In genomic region chr9:21767896-21768295, GRCm38 (mm10) we compare ENCODE assay signal across 8 mouse cellular contexts. TPM values are rescaled to one million over a fixed set of nuclear protein-coding genes. Genes with fewer than 3 reads are reported as not detected.
DNase-seq lines count a peak whose midpoint lies in the region; ATAC-seq and TF ChIP-seq lines count a peak whose summit lies in the region.

No protein-coding gene starts in this region.

- peak overlapping the region; percentile 72 for H3K27ac ChIP-seq in forebrain, embryonic 10.5 days
- no peak overlapping the region for H3K27ac ChIP-seq in forebrain, embryonic 16.5 days (ENCODE audit: low read length)
- peak overlapping the region; percentile 68 for H3K27ac ChIP-seq in intestine, embryonic 16.5 days (ENCODE audit: low read length)
- no peak overlapping the region for H3K27ac ChIP-seq in thymus, adult 2 months (ENCODE audit: control insufficient read depth, insufficient read depth, low read length)

- H3K4me2 ChIP-seq in forebrain, embryonic 16.5 days (ENCODE audit: low read length), result no peak overlapping the region
- H3K4me2 ChIP-seq in intestine, embryonic 16.5 days (ENCODE audit: low read depth, low read length), result no peak overlapping the region

- no peak for ATAC-seq in forebrain, embryonic 16.5 days
- ATAC-seq in intestine, embryonic 16.5 days, result peak; percentile 39; the same call in 1 of the 2 replicates

- H3K27me3 ChIP-seq in forebrain, embryonic 10.5 days (ENCODE audit: poor library complexity, severe bottlenecking), result no peaks in the 10 kb centered on the region
- no peaks in the 10 kb centered on the region for H3K27me3 ChIP-seq in forebrain, embryonic 16.5 days (replicated peaks; ENCODE audit: control insufficient read depth, insufficient read depth, low read length)
- H3K27me3 ChIP-seq in intestine, embryonic 16.5 days (replicated peaks; ENCODE audit: control insufficient read depth, insufficient read depth, low read length), result no peaks in the 10 kb centered on the region
- H3K27me3 ChIP-seq in thymus, adult 2 months (ENCODE audit: control insufficient read depth, insufficient read depth, low read length), result no peaks in the 10 kb centered on the region

- peak; percentile 34 for DNase-seq in forebrain, embryonic 10.5 days (ENCODE audit: extremely low spot score, low spot score)
- DNase-seq in cerebellum, adult 11 months, result peak; percentile 72
- peak; percentile 98 for DNase-seq in heart, adult 11 months
- peak; percentile 60 for DNase-seq in testis, postnatal 10 days (ENCODE audit: low spot score)
- DNase-seq in thymus, adult 2 months, result no peak
- DNase-seq in urinary bladder, postnatal 10 days (ENCODE audit: low spot score), result no peak

- no peaks in the 10 kb centered on the region for H3K9me3 ChIP-seq in forebrain, embryonic 10.5 days
- no peaks in the 10 kb centered on the region for H3K9me3 ChIP-seq in forebrain, embryonic 16.5 days (ENCODE audit: control insufficient read depth, low read length)
- H3K9me3 ChIP-seq in intestine, embryonic 16.5 days (ENCODE audit: control insufficient read depth, low read length), result no peaks in the 10 kb centered on the region

- WGBS in forebrain, embryonic 10.5 days, result 79% methylated on average over 11 of the region's 11 CpGs
- WGBS in forebrain, embryonic 16.5 days, result 80% methylated on average over 11 of the region's 11 CpGs
- 75% methylated on average over 11 of the region's 11 CpGs for WGBS in intestine, embryonic 16.5 days
- WGBS in thymus, adult 2 months, result 95% methylated on average over 11 of the region's 11 CpGs

- TF ChIP-seq CTCF in thymus, adult 2 months (IDR thresholded peaks at IDR 0.05; ENCODE audit: borderline replicate concordance, control insufficient read depth, extremely low read depth, insufficient read depth, low read length, poor library complexity), result no peak

- H3K9ac ChIP-seq in forebrain, embryonic 16.5 days (replicated peaks; ENCODE audit: low read depth, low read length), result no peak overlapping the region
- H3K9ac ChIP-seq in intestine, embryonic 16.5 days (ENCODE audit: low read depth, low read length), result no peak overlapping the region

- TF ChIP-seq POLR2A in thymus, adult 2 months (IDR thresholded peaks at IDR 0.05; ENCODE audit: control insufficient read depth, extremely low read depth, insufficient read depth, low read length, poor library complexity), result no peak

- H3K4me3 ChIP-seq in forebrain, embryonic 10.5 days, result no peak overlapping the region
- H3K4me3 ChIP-seq in forebrain, embryonic 16.5 days (replicated peaks; ENCODE audit: low read length), result no peak overlapping the region
- H3K4me3 ChIP-seq in intestine, embryonic 16.5 days (ENCODE audit: low read length), result no peak overlapping the region
- no peak overlapping the region for H3K4me3 ChIP-seq in thymus, adult 2 months (ENCODE audit: control insufficient read depth, insufficient read depth, low read length)

- H3K36me3 ChIP-seq in forebrain, embryonic 10.5 days (replicated peaks), result peaks cover 52% of the 10 kb centered on the region
- no peaks in the 10 kb centered on the region for H3K36me3 ChIP-seq in forebrain, embryonic 16.5 days (ENCODE audit: control insufficient read depth, insufficient read depth)
- H3K36me3 ChIP-seq in intestine, embryonic 16.5 days (ENCODE audit: control insufficient read depth, insufficient read depth, low read length), result peaks cover 8% of the 10 kb centered on the region
- H3K36me3 ChIP-seq in thymus, adult 2 months (ENCODE audit: control insufficient read depth, insufficient read depth, low read length), result no peaks in the 10 kb centered on the region

- peaks cover 20% of the 10 kb centered on the region for H3K4me1 ChIP-seq in forebrain, embryonic 10.5 days
- H3K4me1 ChIP-seq in forebrain, embryonic 16.5 days (replicated peaks; ENCODE audit: control insufficient read depth, insufficient read depth, low read length), result peaks cover 14% of the 10 kb centered on the region
- 0 out of 2 replicates have a peak, but pooled peaks cover 5% of the 10 kb centered on the region for H3K4me1 ChIP-seq in intestine, embryonic 16.5 days (ENCODE audit: control insufficient read depth, insufficient read depth, low read length)
- H3K4me1 ChIP-seq in thymus, adult 2 months (replicated peaks; ENCODE audit: control insufficient read depth, insufficient read depth, low read length), result no peaks in the 10 kb centered on the region

RNA-seq across cellular contexts. Expression of gene Spc24, which starts 7.8 kb away (rescaled TPM):
- 196 and 197 TPM in 2 replicates for polyA plus RNA-seq in forebrain, embryonic 10.5 days (2016; fragmentation: Nextera tagmentation; extraction: Ambion mirVana)
- 35.1 and 42.8 TPM in 2 replicates for polyA plus RNA-seq in forebrain, embryonic 16.5 days (2015; fragmentation: Nextera tagmentation; extraction: Ambion mirVana)
- polyA plus RNA-seq in intestine, embryonic 16.5 days (2015; fragmentation: Nextera tagmentation; extraction: Ambion mirVana), result 85.5 and 106 TPM in 2 replicates
- 59.0 and 75.8 TPM in 2 replicates for polyA plus RNA-seq in thymus, adult 2 months (2012; rRNA removed)

RNA-seq across cellular contexts. Expression of gene Kank2, which starts 30.6 kb away (rescaled TPM):
- polyA plus RNA-seq in forebrain, embryonic 10.5 days (2016; fragmentation: Nextera tagmentation; extraction: Ambion mirVana), result 8.6 and 8.9 TPM in 2 replicates
- polyA plus RNA-seq in forebrain, embryonic 16.5 days (2015; fragmentation: Nextera tagmentation; extraction: Ambion mirVana), result 3.2 and 3.7 TPM in 2 replicates
- polyA plus RNA-seq in intestine, embryonic 16.5 days (2015; fragmentation: Nextera tagmentation; extraction: Ambion mirVana), result 9.7 and 9.9 TPM in 2 replicates
- polyA plus RNA-seq in thymus, adult 2 months (2012; rRNA removed), result 9.1 and 12.6 TPM in 2 replicates

RNA-seq across cellular contexts. Expression of gene Ldlr, which starts 44.6 kb away (rescaled TPM):
- 58.5 and 60.0 TPM in 2 replicates for polyA plus RNA-seq in forebrain, embryonic 10.5 days (2016; fragmentation: Nextera tagmentation; extraction: Ambion mirVana)
- polyA plus RNA-seq in forebrain, embryonic 16.5 days (2015; fragmentation: Nextera tagmentation; extraction: Ambion mirVana), result 16.1 and 18.8 TPM in 2 replicates
- polyA plus RNA-seq in intestine, embryonic 16.5 days (2015; fragmentation: Nextera tagmentation; extraction: Ambion mirVana), result 86.7 and 88.2 TPM in 2 replicates
- polyA plus RNA-seq in thymus, adult 2 months (2012; rRNA removed), result 23.9 and 30.5 TPM in 2 replicates

Comparison
In these comparisons a context has a peak if more than half of its experiments do, and no peak if none do; other contexts are left out.
1. H3K27ac ChIP-seq: peak in forebrain, embryonic 10.5 days (single experiment) and intestine, embryonic 16.5 days (single experiment); none in forebrain, embryonic 16.5 days (single experiment) and thymus, adult 2 months (single experiment).
2. DNase-seq: peak in forebrain, embryonic 10.5 days (single experiment), cerebellum, adult 11 months (single experiment), heart, adult 11 months (single experiment) and testis, postnatal 10 days (single experiment); none in thymus, adult 2 months (single experiment) and urinary bladder, postnatal 10 days (single experiment).